Mouse (Mus musculus): ENCODE measurements around the gene Chid1. TPM values are rescaled to one million over a fixed set of nuclear protein-coding genes. Genes with fewer than 3 reads are reported as not detected.

Chid1 gene
- polyA plus RNA-seq, 1 experiment from 2014 or later = 35.0 TPM

- Histone ChIP-seq H3K27me3 (ENCODE audit: control insufficient read depth, insufficient read depth, low read length) (peaks cover 17% of the 10 kb centered on the region), H3K9ac (ENCODE audit: low read depth, low read length) (no peak overlapping the region), H3K36me3 (ENCODE audit: control insufficient read depth, insufficient read depth, low read length) (no peaks in the 10 kb centered on the region), H3K4me2 (peak overlapping the region; percentile 94), H3K9me3 (replicated peaks; ENCODE audit: control insufficient read depth, low read length) (no peaks in the 10 kb centered on the region), H3K27ac (ENCODE audit: low read depth, low read length) (no peak overlapping the region), H3K4me3 (ENCODE audit: low read depth, low read length) (peak overlapping the region; percentile 62), H3K4me1 (ENCODE audit: control insufficient read depth, insufficient read depth, low read length) (peaks cover 40% of the 10 kb centered on the region)
- ATAC-seq (replicated peaks; ENCODE audit: insufficient number of reproducible peaks, low FRiP score, low TSS enrichment) = peak; percentile 18; the same call in 1 of the 2 replicates
- 14% methylated on average over 10 of the region's 10 CpGs for WGBS (ENCODE audit: insufficient replicate concordance)
Observed at GRCm38 (mm10) chr7:141480842-141481497, 58.7 kb downstream of the Chid1 start.

- ATAC-seq (replicated peaks; ENCODE audit: insufficient number of reproducible peaks, low FRiP score, low TSS enrichment) = no peak
- Histone ChIP-seq H3K4me1 (ENCODE audit: control insufficient read depth, insufficient read depth, low read length) (peaks cover 51% of the 10 kb centered on the region), H3K27me3 (ENCODE audit: control insufficient read depth, insufficient read depth, low read length) (peaks cover 16% of the 10 kb centered on the region), H3K4me2 (peak overlapping the region; percentile 97), H3K36me3 (ENCODE audit: control insufficient read depth, insufficient read depth, low read length) (no peaks in the 10 kb centered on the region), H3K9me3 (replicated peaks; ENCODE audit: control insufficient read depth, low read length) (no peaks in the 10 kb centered on the region), H3K4me3 (ENCODE audit: low read depth, low read length) (0 out of 2 replicates have a peak overlapping the region, but pooled peaks have one; percentile 8), H3K27ac (ENCODE audit: low read depth, low read length) (peak overlapping the region; percentile 79), H3K9ac (ENCODE audit: low read depth, low read length) (peak overlapping the region; percentile 59)
- 48% methylated on average over 5 of the region's 5 CpGs for WGBS (ENCODE audit: insufficient replicate concordance)
Observed at GRCm38 (mm10) chr7:141478270-141478748, 61.3 kb downstream of the Chid1 start.

GRCm38 (mm10) chr7:141477578-141478269, 61.9 kb downstream of the Chid1 start:
- H3K4me3 ChIP-seq (ENCODE audit: low read depth, low read length) = 0 out of 2 replicates have a peak overlapping the region, but pooled peaks have one; percentile 85
- peak overlapping the region; percentile 79 for H3K27ac ChIP-seq (ENCODE audit: low read depth, low read length)
- ATAC-seq (replicated peaks; ENCODE audit: insufficient number of reproducible peaks, low FRiP score, low TSS enrichment) = peak; percentile 8; the same call in 1 of the 2 replicates

GRCm38 (mm10) chr7:141476981-141477370, 62.7 kb downstream of the Chid1 start:
- peaks cover 3% of the 10 kb centered on the region; the same call in 1 of the 2 replicates for H3K27me3 ChIP-seq (ENCODE audit: control insufficient read depth, insufficient read depth, low read length)
- peak overlapping the region; percentile 97 for H3K9ac ChIP-seq (ENCODE audit: low read depth, low read length)
- H3K27ac ChIP-seq (ENCODE audit: low read depth, low read length) = peak overlapping the region; percentile 79
- H3K9me3 ChIP-seq (replicated peaks; ENCODE audit: control insufficient read depth, low read length) = no peaks in the 10 kb centered on the region
- H3K36me3 ChIP-seq (ENCODE audit: control insufficient read depth, insufficient read depth, low read length) = peaks cover 7% of the 10 kb centered on the region; the same call in 1 of the 2 replicates
- peak overlapping the region; percentile 97 for H3K4me2 ChIP-seq
- 10% methylated on average over 7 of the region's 7 CpGs for WGBS (ENCODE audit: insufficient replicate concordance)
- no peak for ATAC-seq (replicated peaks; ENCODE audit: insufficient number of reproducible peaks, low FRiP score, low TSS enrichment)
- H3K4me3 ChIP-seq (ENCODE audit: low read depth, low read length) = peak overlapping the region; percentile 85
- H3K4me1 ChIP-seq (ENCODE audit: control insufficient read depth, insufficient read depth, low read length) = peaks cover 44% of the 10 kb centered on the region

More at GRCm38 (mm10) chr7:141477578-141478269, 61.9 kb downstream of the Chid1 start:
- WGBS (ENCODE audit: insufficient replicate concordance) = 50% methylated on average over 4 of the region's 4 CpGs
- Histone ChIP-seq H3K4me2 (peak overlapping the region; percentile 97), H3K9ac (ENCODE audit: low read depth, low read length) (peak overlapping the region; percentile 97), H3K4me1 (ENCODE audit: control insufficient read depth, insufficient read depth, low read length) (peaks cover 51% of the 10 kb centered on the region), H3K27me3 (ENCODE audit: control insufficient read depth, insufficient read depth, low read length) (peaks cover 10% of the 10 kb centered on the region), H3K9me3 (replicated peaks; ENCODE audit: control insufficient read depth, low read length) (no peaks in the 10 kb centered on the region), H3K36me3 (ENCODE audit: control insufficient read depth, insufficient read depth, low read length) (0 out of 2 replicates have a peak, but pooled peaks cover 1% of the 10 kb centered on the region)

- Histone ChIP-seq H3K9ac (ENCODE audit: low read depth, low read length) (peak overlapping the region; percentile 97), H3K4me1 (ENCODE audit: control insufficient read depth, insufficient read depth, low read length) (peaks cover 44% of the 10 kb centered on the region), H3K4me3 (ENCODE audit: low read depth, low read length) (peak overlapping the region; percentile 85), H3K36me3 (ENCODE audit: control insufficient read depth, insufficient read depth, low read length) (peaks cover 8% of the 10 kb centered on the region; the same call in 1 of the 2 replicates), H3K27ac (ENCODE audit: low read depth, low read length) (peak overlapping the region; percentile 79), H3K9me3 (replicated peaks; ENCODE audit: control insufficient read depth, low read length) (no peaks in the 10 kb centered on the region), H3K4me2 (peak overlapping the region; percentile 97), H3K27me3 (ENCODE audit: control insufficient read depth, insufficient read depth, low read length) (peaks cover 3% of the 10 kb centered on the region; the same call in 1 of the 2 replicates)
- ATAC-seq (replicated peaks; ENCODE audit: insufficient number of reproducible peaks, low FRiP score, low TSS enrichment) = peak; percentile 53
- WGBS (ENCODE audit: insufficient replicate concordance) = 0% methylated on average over 16 of the region's 17 CpGs
Observed at GRCm38 (mm10) chr7:141476226-141476980, 63.3 kb downstream of the Chid1 start.

GRCm38 (mm10) chr7:141475805-141476158, 63.9 kb downstream of the Chid1 start:
- Histone ChIP-seq H3K9ac (ENCODE audit: low read depth, low read length) (peak overlapping the region; percentile 97), H3K4me2 (peak overlapping the region; percentile 97), H3K36me3 (ENCODE audit: control insufficient read depth, insufficient read depth, low read length) (peaks cover 13% of the 10 kb centered on the region), H3K27ac (ENCODE audit: low read depth, low read length) (peak overlapping the region; percentile 79), H3K27me3 (ENCODE audit: control insufficient read depth, insufficient read depth, low read length) (no peaks in the 10 kb centered on the region), H3K4me1 (ENCODE audit: control insufficient read depth, insufficient read depth, low read length) (peaks cover 38% of the 10 kb centered on the region), H3K4me3 (ENCODE audit: low read depth, low read length) (peak overlapping the region; percentile 85), H3K9me3 (replicated peaks; ENCODE audit: control insufficient read depth, low read length) (no peaks in the 10 kb centered on the region)
- under 1% methylated on average over 12 of the region's 12 CpGs for WGBS (ENCODE audit: insufficient replicate concordance)
- no peak for ATAC-seq (replicated peaks; ENCODE audit: insufficient number of reproducible peaks, low FRiP score, low TSS enrichment)

GRCm38 (mm10) chr7:141475011-141475804, 64.4 kb downstream of the Chid1 start, which contains the start of the genes Polr2l and Tspan4:
Gene Polr2l (minus strand): TSS chr7:141475132.
Gene Tspan4 (plus strand): TSS chr7:141475240.
- Histone ChIP-seq H3K27ac (ENCODE audit: low read depth, low read length) (peak within 1 kb of the TSS; percentile 79), H3K4me1 (ENCODE audit: control insufficient read depth, insufficient read depth, low read length) (peaks cover 35% of the 10 kb centered on the region), H3K9ac (ENCODE audit: low read depth, low read length) (peak within 1 kb of the TSS; percentile 97), H3K36me3 (ENCODE audit: control insufficient read depth, insufficient read depth, low read length) (peaks cover 19% of the 10 kb centered on the region), H3K4me3 (ENCODE audit: low read depth, low read length) (peak within 1 kb of the TSS; percentile 85), H3K9me3 (replicated peaks; ENCODE audit: control insufficient read depth, low read length) (no peaks in the 10 kb centered on the region), H3K4me2 (peak within 1 kb of the TSS; percentile 97), H3K27me3 (ENCODE audit: control insufficient read depth, insufficient read depth, low read length) (no peaks in the 10 kb centered on the region)
- WGBS (ENCODE audit: insufficient replicate concordance) = under 1% methylated on average over 87 of the region's 87 CpGs
- peak; percentile 53 for ATAC-seq (replicated peaks; ENCODE audit: insufficient number of reproducible peaks, low FRiP score, low TSS enrichment)
